Mouse (Mus musculus) adrenal gland, adult 18-20 months (tissue): ENCODE measurements around the gene Shisa4. TPM values are rescaled to one million over a fixed set of nuclear protein-coding genes. Genes with fewer than 3 reads are reported as not detected.
"Not testable (repeated sequence)": the region's sequence is repeated elsewhere in the genome, so short reads cannot be mapped to it uniquely, and the experiment has no call there.

Source experiments
- DNase-seq, 2 experiments: peaks; one replicate each; pipeline ENCODE4 v3.0.0; 2021 to 2022; ENCODE audit warnings: low spot score in 2 of 2
- long read RNA-seq, 2 experiments: library from polyadenylated mRNA; stranded (forward); transcript quantifications; one replicate each; pipeline ENCODE4 v2.0.0; 2021
- total RNA-seq, 2 experiments: library from RNA; stranded (reverse); gene quantifications; 1 replicate in 1 of 2; 2 replicates in 1 of 2; pipeline ENCODE4 v1.2.3; 2021

Shisa4 gene
- total RNA-seq = 1 to 10 TPM; 6.6 to 7.1 TPM
- long read RNA-seq, experiment 1, transcript Shisa4-201 (5 exons, 1,763 nt) = major isoform, 7 of 7 reads
- long read RNA-seq, experiment 1, partial matches to known transcripts = 0 of 7 reads
- long read RNA-seq, experiment 1, other reads (novel, unspliced or antisense) = 0 of 7 reads
- long read RNA-seq, experiment 2, partial matches to known transcripts = 0 of 3 reads
- long read RNA-seq, experiment 2, other reads (novel, unspliced or antisense) = 0 of 3 reads

DNA sequence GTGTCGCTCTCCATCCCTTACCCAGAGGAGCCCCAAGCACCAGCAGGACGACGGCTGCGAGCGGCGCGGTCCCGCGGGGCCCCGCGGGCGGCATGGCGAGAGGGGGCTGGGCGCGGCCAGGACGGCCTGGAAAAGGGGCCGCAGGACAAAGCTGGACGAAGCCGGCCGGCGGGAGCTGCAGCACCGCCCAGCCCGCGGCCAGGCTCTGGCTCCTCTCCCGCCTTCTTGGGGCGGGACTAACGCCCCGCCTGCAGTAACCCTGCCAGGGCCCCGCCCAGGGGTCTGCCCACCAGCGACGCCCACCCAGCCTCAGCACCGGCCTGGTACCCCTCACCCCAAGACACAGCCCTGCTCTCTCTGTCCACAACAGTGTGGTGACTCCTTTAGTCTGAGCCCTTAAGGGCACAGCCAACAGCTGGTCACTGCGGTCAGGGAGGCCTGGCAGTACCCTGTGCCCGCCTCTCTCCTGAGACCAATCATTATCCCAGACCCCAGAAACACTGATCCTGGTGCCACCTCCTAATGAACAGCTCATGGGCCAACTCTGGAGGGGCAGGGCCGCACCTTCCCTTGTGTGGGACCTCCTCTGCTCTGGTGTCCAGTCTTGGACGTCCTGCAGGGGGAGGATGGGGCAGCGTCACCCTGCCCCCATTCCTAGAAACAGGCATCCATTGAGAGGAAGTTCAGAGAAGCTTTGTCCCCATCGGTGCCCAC, at the start of gene Shisa4:
Gene Shisa4, minus strand, starts transcription at position 370 of the 714 bp plus-strand sequence.
- peak; percentile 58 to 64 for DNase-seq

DNA sequence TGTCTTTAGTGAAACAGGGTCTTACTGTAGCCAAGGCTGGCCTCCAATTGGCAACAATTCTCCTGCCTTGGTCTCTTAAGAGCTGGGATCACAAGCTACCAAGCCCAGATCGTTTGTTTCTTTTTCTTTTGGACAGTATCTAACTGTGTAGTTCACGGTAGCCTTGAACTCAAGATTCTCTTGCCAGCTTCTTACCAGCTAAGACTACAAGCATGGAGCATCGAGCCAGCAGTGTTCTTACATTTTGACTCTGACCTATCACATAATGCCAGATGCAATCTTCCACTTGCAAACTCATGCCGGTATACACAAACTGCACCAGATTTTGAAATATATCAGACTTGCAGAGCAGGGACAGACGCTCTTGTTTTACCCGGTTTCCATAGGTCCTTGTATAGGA, 47.7 kb upstream of the Shisa4 start:
- no peak for DNase-seq

DNA sequence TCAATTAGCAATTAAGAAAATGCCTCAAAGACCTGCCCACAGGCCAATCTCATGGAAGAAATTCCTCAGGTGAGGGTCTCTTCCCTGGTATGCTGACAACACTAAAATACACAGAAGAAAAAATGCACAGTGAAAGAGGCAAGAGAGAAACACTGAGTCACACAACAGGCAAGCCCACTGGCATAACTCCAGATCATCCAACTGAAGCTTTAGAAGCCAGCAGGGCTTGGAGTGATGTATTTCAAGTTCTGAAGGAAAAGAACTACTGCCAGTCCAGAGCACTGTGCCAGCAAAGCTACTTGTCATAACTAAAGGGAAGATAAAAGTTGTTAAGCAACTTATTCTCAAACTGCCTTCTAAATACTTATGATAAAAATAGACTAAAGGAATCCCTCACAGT, 39.0 kb upstream of the Shisa4 start:
- no peak for DNase-seq

DNA sequence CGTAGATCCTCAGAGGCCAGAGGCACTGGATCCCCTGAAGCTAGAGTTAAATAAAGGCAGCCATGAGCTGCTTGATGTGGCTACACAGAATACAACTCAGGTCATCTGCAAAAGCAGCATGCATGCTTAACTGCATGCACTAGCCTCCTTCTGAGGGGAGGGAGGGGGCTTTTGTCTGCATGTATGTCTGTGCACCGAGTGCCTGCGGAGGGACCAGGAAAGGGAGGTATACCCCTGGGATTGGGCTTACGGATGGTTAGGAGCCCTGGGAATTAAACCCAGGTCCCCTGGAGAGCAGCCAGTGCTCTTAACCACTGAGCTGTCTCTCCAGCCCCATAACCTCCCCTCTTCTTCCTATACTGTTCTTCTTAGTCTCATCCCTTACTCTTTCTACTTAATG, 37.1 kb upstream of the Shisa4 start:
- no peak for DNase-seq

DNA sequence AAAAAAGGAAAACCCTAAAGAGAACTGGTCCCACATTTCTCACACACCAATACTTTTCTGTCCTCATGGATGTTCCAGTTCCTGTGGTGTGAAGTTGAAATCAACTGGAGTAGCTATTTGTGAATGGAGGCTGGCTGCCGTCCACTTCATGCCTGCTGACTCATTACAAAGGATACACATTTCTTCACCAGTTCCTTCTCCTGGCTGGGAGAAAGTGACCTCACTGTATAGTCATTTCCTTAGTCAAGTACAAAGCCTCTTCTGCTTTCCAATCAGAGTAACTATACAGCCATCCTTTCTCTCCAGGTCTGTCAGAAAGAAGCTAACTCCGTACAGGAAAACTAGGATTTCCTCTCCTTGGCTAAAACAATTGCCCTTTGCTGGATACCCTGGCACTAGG, 35.9 kb upstream of the Shisa4 start:
- peak in 1 of 2 experiments; percentile 11 for DNase-seq

DNA sequence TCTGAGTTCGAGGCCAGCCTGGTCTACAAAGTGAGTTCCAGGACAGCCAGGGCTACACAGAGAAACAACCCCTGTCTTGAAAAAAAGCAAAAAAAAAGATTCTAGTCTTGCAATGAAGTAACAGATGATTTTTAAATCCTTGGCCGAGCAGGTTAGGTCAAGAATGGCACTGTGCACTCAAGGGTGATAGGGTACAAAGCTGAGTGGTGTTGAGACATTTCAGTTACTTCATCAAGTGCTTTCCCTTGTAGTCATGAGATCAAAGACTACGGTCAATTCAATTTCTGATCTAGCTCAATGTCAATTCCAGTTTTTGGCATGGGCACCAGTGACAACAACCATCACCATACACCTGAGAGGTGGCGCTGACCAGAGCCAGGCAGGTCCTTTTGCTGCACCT, 33.9 kb upstream of the Shisa4 start:
- DNase-seq = no peak

DNA sequence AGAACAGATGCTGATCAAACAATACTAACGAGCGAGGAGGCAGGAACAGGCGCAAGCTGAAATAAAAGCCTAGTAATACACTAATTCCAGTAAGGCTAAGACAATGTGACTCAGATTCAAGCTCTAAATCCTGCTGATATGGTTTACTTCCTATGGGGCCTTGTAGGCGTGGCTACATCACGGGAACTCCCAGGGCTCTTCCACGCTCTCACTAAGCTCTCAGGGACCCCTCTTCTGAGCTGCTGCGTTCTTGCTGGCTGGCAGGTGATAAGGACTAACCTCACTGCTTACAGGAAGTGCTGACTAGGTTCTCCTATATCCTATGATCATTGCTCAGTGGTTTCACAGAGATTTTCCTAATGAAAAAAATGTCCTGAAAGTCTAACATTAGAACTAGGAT, 30.3 kb upstream of the Shisa4 start:
- DNase-seq = no peak

DNA sequence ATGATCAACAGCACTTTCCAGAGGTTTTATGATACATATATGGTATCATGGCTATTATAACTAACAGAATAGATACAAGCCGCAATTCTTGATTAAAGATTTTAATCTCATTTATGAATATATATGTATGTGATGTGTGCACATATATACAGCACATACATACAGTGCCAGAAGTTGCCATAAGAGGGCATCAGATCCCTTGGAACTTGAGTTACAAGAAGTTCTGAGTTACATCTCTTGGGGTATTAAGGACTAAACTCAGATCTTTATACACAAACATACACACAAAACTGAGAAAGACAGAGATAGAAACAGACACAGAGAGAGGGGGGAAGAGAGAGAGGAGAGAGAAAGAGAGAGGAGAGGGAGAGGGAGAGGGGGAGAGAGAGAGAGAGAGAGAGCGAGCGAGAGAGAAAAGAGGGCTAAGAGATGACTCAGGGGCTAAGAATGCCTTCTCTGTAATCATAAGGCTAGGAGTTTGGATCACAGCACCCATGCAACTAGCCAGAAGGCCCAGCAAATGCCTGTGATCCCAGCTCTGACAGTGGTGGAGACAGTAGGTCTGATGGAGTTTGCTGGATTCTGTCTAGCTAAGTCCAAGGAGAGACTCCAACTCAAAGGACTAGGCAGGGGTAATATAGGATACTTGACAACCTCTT, 26.5 kb upstream of the Shisa4 start:
- DNase-seq = no peak

DNA sequence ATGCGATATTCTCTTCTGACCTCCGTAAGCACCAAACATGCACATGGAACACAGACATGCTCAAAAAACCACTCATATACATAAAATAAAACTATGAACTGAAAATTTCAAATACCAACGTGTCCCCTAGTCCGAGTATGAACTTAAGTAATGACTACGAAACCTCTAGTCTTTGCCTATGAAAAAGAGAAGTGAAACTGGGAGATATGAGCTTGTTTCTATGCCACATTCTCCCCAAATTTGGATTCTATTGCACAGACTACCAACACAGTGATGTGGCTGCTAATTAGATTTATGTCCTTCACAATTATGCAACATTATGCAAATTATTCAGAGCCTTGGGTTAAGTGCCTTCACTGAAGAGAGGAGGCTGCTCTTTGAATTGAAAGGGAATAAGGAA, 24.4 kb upstream of the Shisa4 start:
- no peak for DNase-seq

DNA sequence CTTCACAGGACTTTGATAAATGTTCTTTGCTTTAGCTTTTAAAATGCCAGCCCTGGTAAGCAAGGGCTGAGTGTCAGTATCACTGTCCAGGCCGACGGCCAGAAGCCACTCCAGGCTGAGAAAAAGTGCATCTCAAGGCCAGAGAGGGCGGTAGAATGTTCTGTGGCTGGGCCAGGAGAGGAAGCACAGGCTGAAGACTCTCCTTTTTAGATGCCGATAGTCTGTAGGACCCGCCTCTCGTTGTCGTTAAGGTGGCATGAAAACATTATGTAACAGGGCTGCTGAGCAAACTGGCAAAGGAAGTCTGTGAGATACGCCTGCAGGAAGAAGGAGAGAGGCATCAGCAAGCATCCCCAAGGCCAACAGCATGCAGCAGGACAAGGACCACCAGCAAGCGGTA, 10.1 kb upstream of the Shisa4 start:
- DNase-seq = no peak

DNA sequence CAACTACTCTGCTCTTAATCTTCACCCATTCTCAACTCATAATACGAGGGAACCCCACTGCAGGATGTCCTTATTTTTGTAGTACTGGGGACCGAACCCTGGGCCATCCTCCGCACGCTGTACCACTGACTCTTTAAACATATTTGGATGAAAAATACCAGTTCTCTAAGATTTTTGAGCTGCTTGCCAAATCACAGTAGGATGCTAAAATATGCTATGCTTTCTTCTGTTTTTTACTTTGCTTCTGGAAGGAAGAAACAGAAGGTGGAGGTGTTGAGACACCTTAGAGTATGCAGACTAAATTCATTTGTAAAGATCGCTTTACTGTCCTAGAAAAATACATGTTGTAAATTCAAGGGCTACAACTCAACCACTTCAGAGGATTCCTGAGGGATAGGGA, 9.1 kb upstream of the Shisa4 start:
- no peak for DNase-seq

DNA sequence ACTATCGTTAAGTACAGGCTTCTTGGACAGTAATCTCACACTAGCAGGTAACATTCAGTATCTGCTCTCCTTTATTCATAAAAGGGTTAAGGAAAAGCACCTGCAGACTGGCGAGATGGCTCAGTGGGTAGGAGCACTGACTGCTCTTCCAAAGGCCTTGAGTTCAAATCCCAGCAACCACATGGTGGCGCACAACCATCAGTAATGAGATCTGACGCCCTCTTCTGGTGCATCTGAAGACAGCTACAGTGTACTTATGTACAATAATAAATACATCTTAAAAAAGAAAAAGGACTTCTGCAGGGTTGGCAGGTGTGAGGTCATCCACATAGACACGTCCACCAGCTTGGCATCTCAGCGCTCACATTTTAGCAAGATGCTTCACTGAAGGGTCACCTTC, 6.5 kb upstream of the Shisa4 start:
- DNase-seq = not testable (repeated sequence)

DNA sequence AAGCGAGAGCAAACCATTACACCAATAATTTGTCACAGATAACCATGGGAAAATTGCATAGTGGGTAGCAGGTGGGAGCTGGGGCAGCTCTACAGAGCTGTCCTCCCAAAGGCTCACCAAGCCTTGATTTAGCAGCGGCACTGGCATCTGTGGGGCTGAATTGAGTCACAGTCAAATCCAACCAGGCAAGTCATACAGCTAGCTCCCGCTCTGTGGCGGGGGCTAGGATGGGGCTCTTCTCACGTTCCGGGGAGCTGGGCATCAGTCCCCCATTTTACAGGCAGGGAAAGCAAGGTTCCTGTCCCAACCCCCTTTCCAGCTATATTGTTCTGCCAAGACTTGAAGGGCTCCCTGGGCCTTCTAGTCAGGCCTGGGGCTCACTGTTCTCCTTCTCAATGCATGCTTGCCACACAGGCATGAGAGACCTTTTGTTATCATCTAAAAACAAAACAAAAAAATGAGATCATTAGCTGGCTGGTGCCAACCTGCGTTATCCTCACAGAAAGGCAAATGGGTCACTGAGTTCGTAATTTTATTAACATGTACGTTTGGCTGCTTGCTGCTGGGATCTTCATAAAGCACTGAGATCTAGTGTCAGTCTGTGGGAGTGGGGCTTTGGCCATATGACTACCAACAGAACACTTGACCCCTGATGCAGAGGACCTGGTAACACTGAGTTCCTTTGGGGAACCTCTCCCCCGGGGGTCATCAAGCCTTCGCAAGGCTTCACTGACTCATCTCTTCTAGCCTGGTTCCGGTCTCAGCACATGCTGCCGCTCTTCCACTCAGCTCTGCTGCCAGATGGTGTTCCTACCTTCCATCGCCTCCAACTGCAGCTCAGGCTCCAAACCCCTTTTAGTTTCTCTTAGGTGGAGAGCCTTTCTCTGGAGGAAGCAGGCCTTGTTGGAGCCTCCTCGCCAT, 5.3 kb upstream of the Shisa4 start:
- no peak for DNase-seq

DNA sequence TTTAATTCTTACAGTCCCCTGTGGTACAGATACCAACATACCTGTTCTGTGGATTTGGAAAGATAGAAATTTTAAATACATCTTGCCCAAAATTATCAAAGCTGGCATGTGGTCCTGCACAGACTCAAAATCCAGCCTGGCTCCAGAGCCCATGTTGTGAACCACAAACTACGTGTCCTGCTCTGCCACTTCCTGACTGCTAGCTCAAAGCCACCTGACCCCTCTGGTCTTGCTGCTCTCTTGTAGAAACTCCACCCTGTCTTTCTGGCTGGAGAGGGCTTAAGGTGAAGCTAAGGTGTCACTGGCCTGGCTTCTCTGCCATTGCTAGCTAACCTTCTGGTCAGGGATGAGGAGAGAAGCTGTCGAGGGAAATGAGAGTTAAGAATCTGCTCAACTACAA, 4.0 kb upstream of the Shisa4 start:
- DNase-seq = no peak

DNA sequence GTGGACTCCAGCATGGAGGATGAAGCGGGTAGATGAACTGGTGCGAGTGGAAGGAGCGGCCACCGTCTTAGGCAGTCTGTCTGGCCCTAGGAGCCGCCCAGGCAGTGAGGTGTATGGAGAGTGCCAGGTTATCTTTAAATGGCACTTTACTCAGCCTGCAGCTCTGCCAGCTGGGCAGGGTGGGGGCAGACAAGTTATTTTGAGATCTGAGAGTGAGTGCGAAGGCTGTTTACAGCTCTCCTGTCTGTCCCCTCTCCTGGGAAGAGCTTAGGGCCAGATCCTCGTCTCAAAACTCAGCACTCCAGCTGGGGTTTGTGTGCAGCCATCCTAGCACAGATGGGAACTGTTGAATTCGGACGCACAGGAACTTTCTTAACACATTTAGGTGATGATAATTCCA, 3.5 kb upstream of the Shisa4 start:
- no peak for DNase-seq

DNA sequence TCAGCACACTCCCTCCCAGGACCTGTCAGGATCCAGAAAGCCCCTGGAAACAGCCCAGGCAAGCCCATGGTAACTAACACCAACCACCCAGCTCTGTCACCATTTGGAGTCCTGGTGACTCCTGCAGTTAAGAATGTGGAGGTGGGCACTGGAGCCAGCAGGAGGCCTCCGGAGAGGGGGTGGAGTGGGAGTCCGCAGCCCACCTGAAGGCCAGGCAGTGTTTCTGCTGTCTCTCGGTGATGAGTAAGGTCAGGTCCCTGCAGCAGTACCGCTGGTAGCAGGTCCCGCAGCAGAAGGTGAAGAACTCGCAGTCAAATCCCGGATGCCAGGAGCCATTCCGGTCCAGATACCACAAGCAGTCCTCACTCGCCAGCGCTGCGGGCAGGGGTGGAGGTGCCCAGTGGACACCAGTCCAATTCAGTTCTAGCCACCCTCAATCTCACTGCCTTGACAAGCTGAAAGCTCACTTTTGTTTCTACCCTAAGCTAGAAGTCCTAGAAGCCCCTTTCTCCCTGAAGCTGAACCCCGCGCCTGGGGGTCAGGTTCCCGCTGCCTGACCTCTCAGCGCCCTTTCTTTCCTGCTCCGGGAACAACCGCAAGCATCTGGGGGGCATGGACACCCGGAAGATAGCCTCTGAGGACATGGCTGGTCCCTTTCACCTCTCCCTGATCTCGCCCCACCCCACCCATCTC, 716 bp downstream of the Shisa4 start:
- no peak for DNase-seq

DNA sequence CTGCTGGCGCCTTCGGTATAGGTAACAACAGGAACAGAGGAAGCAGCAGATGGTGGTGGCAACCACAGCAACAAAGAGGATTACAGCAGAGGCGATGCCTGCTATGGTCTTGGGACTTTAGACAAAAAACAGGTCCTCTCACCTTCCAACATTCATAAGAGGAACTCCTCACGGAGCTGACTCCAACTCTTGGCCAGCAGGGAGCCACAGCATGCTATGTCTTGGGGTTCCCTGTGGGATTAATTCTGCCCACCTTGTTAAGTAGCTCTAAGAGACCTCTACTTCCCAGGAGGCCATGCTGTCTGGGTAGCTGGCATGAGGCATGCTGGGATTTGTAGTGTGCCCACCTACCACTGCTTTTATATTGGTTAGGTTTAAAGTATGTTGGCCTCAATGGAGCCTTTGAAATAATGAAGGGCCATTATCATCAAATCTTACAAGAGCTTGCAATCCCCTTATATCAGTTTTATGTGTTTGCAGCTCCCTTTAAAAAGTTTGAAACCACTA, 1.8 kb downstream of the Shisa4 start:
- no peak for DNase-seq

DNA sequence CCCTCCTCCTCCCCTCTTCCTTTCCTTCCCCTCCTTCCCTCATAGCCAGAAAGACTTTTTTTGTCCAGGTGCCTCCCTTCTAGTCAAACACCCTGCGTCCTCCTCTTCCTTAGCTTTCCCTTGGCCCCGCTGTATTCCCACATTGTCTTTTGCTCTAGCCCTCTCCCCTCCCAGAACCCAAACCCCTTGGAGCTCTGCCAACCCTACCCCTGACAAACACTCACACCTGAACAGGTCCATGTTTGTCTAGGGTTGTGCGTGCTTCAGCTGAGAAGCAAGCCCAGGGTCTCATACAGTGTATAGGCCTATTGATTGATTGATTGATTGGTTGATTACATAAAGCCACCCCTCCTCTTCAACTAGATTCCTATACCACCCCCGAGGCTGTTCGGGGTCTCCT, 5.6 kb downstream of the Shisa4 start:
- DNase-seq = no peak

DNA sequence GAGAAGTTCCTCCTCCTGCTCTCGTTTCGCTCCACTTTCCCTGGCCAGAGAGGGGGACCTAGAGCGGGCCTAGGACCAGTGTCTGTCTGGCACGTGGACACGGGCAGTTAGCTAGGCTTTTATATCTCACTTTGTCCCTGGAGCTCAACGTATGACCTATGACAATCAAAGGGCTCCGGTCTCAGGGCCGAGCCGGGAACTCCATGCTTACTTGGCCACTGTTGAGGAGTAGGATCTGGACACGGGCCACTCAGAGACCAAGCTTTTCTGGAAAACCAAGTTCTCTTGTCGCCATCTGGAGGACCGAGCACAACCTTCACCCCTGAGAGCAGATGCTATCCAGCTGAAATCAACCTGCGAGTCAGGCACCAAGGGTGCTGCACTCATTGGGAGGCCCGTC, 6.1 kb downstream of the Shisa4 start:
- DNase-seq = peak; percentile 35 to 46

DNA sequence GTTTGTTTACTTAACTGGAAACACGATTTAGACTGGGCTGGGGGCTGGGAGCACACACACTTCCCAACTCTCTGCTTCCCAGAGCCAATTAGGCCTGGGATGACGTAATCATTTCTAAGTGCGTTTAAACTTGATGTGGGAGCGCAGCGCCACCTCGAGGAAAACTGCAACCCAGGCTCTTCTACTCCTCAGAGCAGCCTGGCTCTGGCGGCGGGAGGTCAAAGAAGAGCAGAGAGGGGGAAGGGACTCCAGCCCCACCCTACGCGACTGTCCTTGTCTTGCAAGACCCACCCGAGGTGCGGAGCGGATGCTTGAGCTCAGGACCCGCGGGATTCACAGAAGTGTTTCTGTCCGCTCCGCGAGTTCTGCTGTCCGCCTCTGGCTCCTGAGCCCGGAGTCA, 6.8 kb downstream of the Shisa4 start:
- DNase-seq = peak; percentile 81 to 84

DNA sequence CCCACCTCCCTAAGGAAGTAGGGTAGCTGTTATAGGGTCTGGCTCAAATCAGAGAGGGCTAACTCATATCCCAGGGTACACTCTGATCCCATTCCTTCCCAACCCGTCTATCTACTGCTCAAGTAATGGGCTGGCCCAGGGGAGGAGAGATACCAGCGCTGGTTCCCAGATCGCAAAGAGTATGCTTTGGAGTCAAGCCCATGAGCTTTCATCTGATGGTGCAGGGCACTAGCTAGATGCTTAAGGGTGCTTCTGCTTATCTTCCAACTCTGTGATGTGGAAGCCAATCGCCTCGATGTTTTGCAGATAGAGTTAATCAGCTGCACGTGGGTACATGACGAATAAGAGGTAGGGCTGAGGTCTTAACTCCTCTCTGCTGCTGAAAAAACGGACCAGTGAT, 7.4 kb downstream of the Shisa4 start:
- no peak for DNase-seq
